Mouse (Mus musculus) heart, adult 11 months (tissue): ENCODE results near the gene Fra10ac1.

Experiments
- DNase-seq: peaks from one replicate; pipeline ENCODE4 v3.0.0; 2022

Gene Fra10ac1

GRCm38 (mm10) chr19:38228699-38229098 is 4.7 kb upstream of the Fra10ac1 start:
- no peak for DNase-seq

DNA sequence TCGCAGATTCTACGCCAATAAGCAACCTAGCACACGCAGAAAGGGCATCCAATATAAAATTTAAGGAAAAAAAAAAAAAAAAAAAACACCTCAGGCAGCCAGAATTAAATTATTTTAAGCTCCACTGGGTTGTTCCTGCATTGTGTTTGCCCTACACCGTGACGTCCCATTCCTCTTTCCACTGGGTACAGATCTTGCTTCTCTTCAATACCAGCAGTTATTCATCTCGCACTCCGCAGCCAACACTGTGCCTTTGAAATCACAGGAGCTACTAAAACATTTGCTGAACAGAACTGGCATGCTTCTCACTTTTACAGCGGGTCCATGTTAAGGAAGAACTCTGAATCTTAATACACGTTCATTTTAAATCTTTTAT is 717 bp upstream of the Fra10ac1 start:
- peak; percentile 81 for DNase-seq

DNA sequence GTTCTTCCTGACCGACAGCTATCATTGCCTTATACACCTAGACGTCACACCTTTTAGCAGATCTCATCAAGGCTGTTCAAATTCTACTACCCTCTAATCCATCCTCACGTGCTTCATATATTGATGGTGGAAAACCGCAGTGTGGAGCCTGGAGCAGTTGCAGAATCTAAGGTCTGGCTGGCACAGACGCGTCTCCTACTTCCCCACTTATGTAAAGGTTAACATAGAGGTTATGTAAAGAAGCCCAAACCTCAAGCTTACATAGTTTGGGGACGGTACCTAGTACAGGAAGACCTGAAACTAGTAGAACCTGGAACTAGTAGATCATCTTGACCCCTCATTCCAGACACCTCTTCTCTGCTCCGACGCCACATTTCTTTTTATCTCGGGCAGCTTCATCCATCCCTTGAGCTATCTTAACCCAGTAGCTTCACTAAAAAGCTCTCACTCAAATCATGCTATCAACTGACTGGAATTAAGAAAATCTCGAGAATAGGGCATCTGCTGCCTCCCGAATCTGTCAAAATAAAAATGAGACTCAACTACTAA is 526 bp downstream of the Fra10ac1 start:
- DNase-seq: no peak

DNA sequence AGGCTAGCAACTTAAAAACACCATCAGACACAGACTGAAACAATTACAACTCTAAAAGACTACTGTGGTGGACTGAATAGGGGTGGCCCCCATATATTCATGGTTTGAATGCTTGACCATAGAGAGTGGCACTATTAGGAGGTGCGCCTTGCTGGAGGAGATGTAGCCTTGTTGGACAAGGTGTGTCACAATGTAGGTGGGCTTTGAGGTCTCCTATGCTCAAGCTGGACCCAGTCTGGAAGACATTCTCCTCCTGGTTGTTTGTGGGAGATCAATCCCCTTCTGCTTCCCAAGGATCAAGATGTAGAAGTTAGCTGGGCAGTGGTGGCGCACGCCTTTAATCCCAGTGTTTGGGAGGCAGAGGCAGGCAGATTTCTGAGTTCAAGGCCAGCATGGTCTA is 6.3 kb downstream of the Fra10ac1 start:
- peak; percentile 74 for DNase-seq

DNA sequence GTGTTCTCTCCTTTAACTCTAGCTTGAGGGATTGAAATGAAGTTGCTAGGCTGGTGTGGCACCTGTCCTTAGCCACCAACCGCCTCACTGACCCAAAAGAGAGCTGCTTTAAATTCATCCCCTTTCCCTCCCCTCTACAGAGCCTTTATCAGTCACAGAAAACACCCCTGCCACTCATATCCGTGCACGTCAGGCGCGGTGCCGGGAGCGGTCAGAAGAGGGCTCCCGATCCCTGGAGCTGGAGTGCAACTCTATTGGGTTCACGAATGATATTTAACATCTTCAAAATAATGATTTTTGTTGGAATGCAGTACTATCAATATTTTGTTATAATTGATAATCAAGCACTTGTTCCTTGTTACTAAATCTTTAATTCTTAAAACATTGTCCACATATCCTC is 17.3 kb downstream of the Fra10ac1 start:
- DNase-seq: no peak

DNA sequence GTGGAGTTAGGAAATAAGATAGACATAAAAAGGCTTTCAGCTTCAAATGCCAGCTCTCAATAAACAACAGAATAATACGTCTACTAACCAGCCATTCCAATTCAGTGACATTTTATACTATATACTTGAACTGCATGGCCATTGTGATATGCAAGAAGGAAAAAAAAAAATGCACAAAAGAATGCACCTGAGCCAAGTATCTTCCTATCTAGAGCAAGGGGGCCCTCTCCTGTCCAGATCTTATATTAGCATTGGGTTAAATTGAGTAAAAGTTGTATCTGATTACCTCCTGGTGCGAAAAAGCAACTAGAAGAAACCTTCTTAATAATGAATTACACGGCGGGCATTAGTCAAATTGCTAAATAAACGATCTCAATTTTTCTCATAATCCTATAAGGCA is 25.2 kb downstream of the Fra10ac1 start:
- no peak for DNase-seq

DNA sequence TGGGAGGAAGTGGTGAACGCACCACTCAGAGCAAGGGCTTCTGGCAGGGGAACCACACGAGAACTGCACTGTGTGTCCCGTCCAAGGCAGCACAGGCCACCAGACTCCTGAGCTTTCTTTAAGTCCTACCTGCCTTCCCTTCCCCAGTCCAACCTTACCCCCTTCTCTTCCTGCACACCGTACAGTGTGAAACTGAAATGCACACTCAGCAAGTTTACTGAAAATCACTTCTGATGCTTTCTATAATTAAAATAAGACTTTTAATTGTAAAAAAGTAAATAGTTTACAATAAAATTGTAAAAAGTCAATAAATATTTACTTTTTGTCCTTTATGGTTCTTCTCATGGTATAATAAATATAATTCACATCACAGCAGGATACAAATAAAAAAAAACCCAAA is 28.7 kb downstream of the Fra10ac1 start:
- DNase-seq: no peak

DNA sequence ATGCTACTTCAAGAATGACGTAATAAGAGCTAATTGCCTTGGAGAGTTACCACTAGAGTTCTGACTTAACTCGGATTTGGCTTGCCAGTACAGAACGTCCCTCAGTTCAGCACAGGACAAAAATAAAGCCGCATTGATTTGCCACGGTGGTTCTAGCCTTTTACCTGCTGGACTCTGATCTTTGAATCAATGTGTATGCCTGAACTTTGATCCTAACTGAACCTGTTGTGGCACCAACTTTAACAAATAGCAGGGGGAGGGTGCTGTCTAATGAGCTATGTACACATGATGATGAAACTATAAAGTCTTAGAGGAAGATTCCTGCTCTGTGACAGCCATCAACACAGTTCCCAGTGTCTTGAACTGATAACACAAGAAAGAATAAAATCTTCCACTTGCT is 32.5 kb downstream of the Fra10ac1 start:
- no peak for DNase-seq

- DNase-seq: no peak
Measured at GRCm38 (mm10) chr19:38190606-38191005, 33.4 kb downstream of the Fra10ac1 start.

GRCm38 (mm10) chr19:38187345-38187680 is 36.6 kb downstream of the Fra10ac1 start:
- DNase-seq: no peak

GRCm38 (mm10) chr19:38186631-38187344 is 37.2 kb downstream of the Fra10ac1 start:
- no peak for DNase-seq

DNA sequence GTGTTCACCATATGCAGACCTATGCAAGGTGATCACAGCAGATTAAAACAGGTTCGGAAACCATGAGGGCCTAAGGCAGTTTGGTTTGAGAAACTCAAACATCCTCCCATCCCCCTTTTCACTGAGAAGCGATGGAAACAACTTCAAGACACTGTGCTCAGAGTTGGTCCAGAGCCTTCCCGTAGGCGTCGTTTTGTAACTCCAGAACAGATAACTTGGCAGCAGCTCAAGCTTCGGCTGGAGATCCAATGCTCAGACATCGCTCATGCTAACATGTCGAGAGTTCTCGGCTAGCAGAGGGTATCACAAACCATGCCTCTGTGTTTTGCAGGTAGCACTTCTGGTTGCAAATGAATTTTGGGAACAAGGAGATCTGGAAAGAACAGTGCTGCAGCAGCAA is 44.3 kb downstream of the Fra10ac1 start:
- DNase-seq: no peak

- DNase-seq: no peak
Measured at GRCm38 (mm10) chr19:38164633-38165032, 59.3 kb downstream of the Fra10ac1 start.

- DNase-seq: no peak
Measured at GRCm38 (mm10) chr19:38161648-38162354, 62.2 kb downstream of the Fra10ac1 start.

DNA sequence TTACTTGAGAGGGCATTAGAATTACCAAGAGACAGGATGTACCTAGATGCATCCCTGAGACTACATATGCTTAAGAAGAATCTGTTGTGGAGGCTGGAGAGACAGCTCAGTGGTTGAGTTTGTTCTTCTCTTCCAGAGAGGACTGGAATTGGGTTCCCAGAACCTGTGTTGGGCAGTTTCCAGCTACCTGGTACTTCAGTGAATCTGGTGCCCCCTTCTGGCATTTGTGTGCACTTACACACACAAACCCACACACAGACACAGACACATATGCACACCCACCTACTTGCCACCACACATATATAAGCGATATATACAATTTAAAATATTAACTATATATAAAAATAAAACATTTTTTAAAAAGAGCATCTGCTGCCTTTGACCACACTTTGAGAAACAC is 67.7 kb downstream of the Fra10ac1 start:
- DNase-seq: no peak

DNA sequence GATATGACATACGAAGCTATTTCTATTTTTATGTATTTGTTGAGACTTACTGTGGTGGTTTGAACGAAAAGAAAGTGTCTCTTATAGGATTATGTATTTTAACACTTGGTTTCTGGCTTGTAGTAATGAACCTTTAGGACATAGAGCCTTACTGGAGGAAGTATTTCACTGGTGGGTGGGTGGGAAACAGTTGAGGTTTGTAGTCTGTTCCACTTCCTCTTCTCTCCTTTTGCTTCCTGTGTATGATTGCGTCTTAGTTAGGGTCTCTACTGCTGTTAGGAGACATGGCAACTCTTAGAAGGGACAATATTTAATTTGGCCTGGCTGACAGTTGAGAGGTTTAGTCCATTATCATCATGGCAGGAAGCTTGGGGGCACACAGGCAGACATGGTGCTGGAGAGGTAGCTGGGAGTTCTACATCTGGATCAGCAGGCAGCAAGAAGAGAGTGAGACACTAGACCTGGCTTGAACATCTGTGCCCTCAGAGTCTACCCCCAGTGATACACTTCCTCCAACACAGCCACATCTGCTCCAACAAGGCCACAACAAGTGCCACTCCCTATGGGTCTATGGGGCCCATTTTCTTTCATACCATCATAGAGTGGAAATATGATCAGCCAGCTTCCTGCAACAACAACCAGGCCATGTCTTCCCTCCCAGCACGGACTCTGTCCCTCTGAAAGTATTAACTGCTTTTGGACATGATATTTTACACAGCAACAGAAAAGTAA is 80.2 kb downstream of the Fra10ac1 start:
- DNase-seq: no peak
